Mouse (Mus musculus): Measurements from ENCODE around the gene Gm42417.

- TF ChIP-seq CTCF (IDR thresholded peaks at IDR 0.05; ENCODE audit: low read depth, low read length) (no peak), POLR2A (IDR thresholded peaks at IDR 0.05; ENCODE audit: insufficient read depth, low read length) (no peak), EP300 (IDR thresholded peaks at IDR 0.05; ENCODE audit: insufficient read depth, low read depth, low read length) (no peak)
Measured at GRCm38 (mm10) chr1:36555798-36556395, 16.7 kb upstream of the Gm42417 start.
